Mouse (Mus musculus) kidney, adult 2 months (tissue): ENCODE measurements around the gene Emd. TPM values are rescaled to one million over a fixed set of nuclear protein-coding genes. Genes with fewer than 3 reads are reported as not detected.

Experiments
- DNase-seq: peaks from one replicate; pipeline ENCODE4 v3.0.0; 2021
- H3K27ac ChIP-seq: fragments of 200-500 bp; 2 replicates; pipeline ENCODE4 v1.5.1; 2012; ENCODE audit warnings: low read depth, low read length, control low read depth, inconsistent platforms; ENCODE audit not compliant: insufficient read depth
- H3K27me3 ChIP-seq: fragments of 200-500 bp; replicated peaks from 2 replicates; pipeline ENCODE4 v1.6.1; 2012; ENCODE audit warnings: mild to moderate bottlenecking, moderate library complexity, low read length, inconsistent platforms; ENCODE audit not compliant: control insufficient read depth, insufficient read depth
- H3K36me3 ChIP-seq: fragments of 200-500 bp; 2 replicates; pipeline ENCODE4 v1.6.1; 2012; ENCODE audit warnings: mild to moderate bottlenecking, moderate library complexity, low read length, inconsistent platforms; ENCODE audit not compliant: control insufficient read depth, insufficient read depth
- H3K4me1 ChIP-seq: fragments of 200-500 bp; 2 replicates; pipeline ENCODE4 v1.6.1; 2011; ENCODE audit warnings: low read length; ENCODE audit not compliant: control insufficient read depth, insufficient read depth
- H3K4me3 ChIP-seq: fragments of 200-500 bp; 2 replicates; pipeline ENCODE4 v1.5.1; 2011; ENCODE audit warnings: mild to moderate bottlenecking, low read depth, low read length, control low read depth; ENCODE audit not compliant: insufficient read depth
- CTCF ChIP-seq: fragments of 200-500 bp; conservative IDR thresholded peaks from 2 replicates; pipeline ENCODE4 v1.5.1; 2011; ENCODE audit warnings: low read depth, mild to moderate bottlenecking, control low read depth, low read length, moderate library complexity, mixed read lengths; ENCODE audit not compliant: insufficient read depth, insufficient read length
- POLR2A ChIP-seq: fragments of 200-500 bp; IDR thresholded peaks from one replicate; pipeline ENCODE4 v1.6.1; 2011; ENCODE audit warnings: low read depth, low read length, control low read depth
- WGBS: fragments of 180-500 bp; shearing (Covaris S2); methylation state at CpG from one replicate; pipeline ENCODE4 v1.1.7; 2018; 5-methylcytosine and 5-hydroxymethylcytosine counted together
- polyA plus RNA-seq: library from polyadenylated mRNA; depleted of rRNA; stranded (reverse); fragments of >200 nt; gene quantifications from 2 replicates; pipeline ENCODE4 v1.2.3, GENCODE M21; 2012

Gene Emd
- polyA plus RNA-seq, 1 experiment: 45.2 TPM

DNA sequence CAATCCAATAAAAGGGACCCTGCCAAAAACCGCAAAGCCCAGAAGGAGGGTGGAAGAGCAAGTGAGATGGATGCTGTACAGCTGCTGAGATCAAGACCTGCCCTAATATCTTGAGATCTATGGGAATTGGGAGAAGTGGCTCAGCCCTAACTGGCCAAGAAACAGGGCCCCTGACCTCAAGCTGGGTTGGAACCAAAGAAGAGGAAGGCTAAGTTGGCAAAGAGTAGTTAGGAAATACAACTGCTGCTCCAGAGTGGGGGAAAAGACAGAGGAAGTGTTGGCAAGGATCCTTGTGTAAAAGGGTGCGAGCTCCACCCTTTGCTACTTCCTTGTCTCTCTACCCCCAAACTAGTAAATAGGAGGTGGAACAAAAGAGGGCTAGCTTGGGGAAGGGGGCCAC lies 11.1 kb upstream of the Emd start:
- Histone ChIP-seq H3K4me3 (peak overlapping the region; percentile 16; the same call in 1 of the 2 replicates), H3K4me1 (no peaks in the 10 kb centered on the region), H3K27ac (peak overlapping the region; percentile 39; the same call in 1 of the 2 replicates), H3K36me3 (no peaks in the 10 kb centered on the region), H3K27me3 (no peaks in the 10 kb centered on the region)
- no peak for TF ChIP-seq POLR2A
- no peak for TF ChIP-seq CTCF
- DNase-seq: peak; percentile 27
- WGBS: 68% methylated on average over 2 of the region's 2 CpGs

DNA sequence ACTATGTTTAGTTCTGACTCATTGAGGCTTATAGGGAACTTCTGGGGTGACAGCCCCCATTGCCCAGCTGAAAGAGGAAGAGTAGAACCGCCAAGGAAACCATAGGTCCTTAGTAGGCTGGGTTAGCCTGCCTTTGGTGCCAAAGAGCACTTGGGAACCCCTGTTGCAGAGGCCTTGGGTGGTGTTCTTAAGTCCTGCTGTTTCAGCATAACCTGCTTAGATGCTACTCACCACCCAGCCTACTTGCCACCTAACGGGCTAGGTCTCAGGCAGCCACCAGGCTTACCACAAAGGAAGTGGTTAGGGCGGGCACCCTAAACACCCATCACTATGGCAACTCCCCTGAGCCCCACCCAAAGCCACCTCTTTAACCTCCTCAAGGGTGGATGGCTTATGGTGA lies 10.7 kb upstream of the Emd start:
- Histone ChIP-seq H3K36me3 (no peaks in the 10 kb centered on the region), H3K27me3 (no peaks in the 10 kb centered on the region), H3K4me3 (peak overlapping the region; percentile 16), H3K27ac (peak overlapping the region; percentile 39; the same call in 1 of the 2 replicates), H3K4me1 (no peaks in the 10 kb centered on the region)
- TF ChIP-seq CTCF: no peak
- TF ChIP-seq POLR2A: no peak
- WGBS: 57% methylated on average over 3 of the region's 3 CpGs
- no peak for DNase-seq

DNA sequence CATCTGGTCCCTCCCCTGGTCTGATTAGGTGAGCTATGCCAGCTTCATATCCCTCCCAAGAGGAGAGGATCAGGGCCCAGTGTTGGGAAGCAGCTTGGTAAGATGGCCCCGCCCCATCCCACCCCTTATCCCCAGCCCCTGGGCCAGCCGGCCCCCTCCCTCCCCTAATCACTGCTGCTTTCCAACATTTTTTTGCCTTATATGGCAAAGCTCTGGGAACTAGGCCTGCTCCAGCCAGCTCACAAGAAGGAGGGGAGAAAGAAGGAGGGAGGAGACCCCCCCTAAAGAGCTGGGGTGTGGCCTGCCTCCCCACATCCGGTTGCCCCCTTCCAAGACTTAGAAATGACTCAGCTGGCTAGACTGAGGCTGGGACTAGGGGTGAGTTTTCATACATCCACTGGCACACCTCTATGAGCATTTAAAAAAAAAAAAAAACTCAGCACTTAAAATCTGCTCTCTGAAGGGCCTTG lies 9.8 kb upstream of the Emd start:
- peak; percentile 70 for DNase-seq
- H3K4me1 ChIP-seq: peaks cover 3% of the 10 kb centered on the region; the same call in 1 of the 2 replicates
- 0% methylated on average over 1 of the region's 3 CpGs for WGBS
- H3K36me3 ChIP-seq: no peaks in the 10 kb centered on the region
- TF ChIP-seq CTCF: no peak
- TF ChIP-seq POLR2A: no peak
- peak overlapping the region; percentile 73 for H3K27ac ChIP-seq
- H3K27me3 ChIP-seq: no peaks in the 10 kb centered on the region
- H3K4me3 ChIP-seq: peak overlapping the region; percentile 48

DNA sequence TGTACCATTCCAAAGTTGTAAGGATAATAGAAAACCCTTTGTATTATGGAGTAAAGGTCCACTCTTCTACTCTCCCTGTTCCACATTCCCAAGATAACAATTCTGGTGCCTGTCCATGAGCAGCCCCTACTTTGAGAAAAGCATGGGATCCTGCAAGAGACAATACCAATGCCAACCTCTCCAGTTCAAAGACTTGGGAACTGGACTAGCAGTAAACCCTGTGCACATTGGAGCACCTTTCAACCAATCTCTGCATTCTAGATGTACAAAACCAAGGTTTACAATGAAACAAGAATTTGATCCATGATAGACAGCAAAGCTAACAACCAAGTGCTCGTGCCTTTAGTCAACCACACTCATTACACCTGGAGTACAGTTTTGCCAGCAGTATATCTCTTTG lies 9.4 kb upstream of the Emd start:
- DNase-seq: no peak
- Histone ChIP-seq H3K27ac (peak overlapping the region; percentile 81; the same call in 1 of the 2 replicates), H3K27me3 (no peaks in the 10 kb centered on the region), H3K4me1 (peaks cover 3% of the 10 kb centered on the region), H3K36me3 (no peaks in the 10 kb centered on the region), H3K4me3 (peak overlapping the region; percentile 33; the same call in 1 of the 2 replicates)
- TF ChIP-seq CTCF (no peak), POLR2A (no peak)
- 24% methylated on average over 1 of the region's 1 CpGs for WGBS

DNA sequence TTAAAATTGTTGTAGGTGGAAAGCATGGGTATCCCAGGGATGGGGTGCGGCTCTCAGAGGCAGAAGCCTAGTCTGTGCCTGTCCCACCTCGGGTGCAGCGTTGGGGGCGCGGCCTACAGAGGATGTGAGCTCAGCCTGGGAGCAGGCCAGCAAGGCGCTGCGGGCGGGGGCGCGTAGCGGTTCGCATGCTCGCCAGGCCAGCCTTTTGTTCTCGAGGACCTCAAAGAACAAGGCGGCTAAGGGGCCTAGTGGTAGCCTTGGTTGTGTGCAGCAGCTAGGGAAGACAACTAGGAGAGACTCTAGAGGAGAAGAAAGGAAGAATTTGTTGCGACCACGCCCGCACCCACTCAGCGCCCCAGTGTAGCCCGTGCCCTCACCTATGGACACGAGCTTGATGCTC lies 8.8 kb upstream of the Emd start:
- H3K27ac ChIP-seq: peak overlapping the region; percentile 81
- no peak for TF ChIP-seq CTCF
- peak; percentile 30 for TF ChIP-seq POLR2A
- H3K4me3 ChIP-seq: peak overlapping the region; percentile 51
- no peaks in the 10 kb centered on the region for H3K36me3 ChIP-seq
- peak; percentile 80 for DNase-seq
- no peaks in the 10 kb centered on the region for H3K27me3 ChIP-seq
- WGBS: 4% methylated on average over 17 of the region's 21 CpGs
- H3K4me1 ChIP-seq: peaks cover 3% of the 10 kb centered on the region

DNA sequence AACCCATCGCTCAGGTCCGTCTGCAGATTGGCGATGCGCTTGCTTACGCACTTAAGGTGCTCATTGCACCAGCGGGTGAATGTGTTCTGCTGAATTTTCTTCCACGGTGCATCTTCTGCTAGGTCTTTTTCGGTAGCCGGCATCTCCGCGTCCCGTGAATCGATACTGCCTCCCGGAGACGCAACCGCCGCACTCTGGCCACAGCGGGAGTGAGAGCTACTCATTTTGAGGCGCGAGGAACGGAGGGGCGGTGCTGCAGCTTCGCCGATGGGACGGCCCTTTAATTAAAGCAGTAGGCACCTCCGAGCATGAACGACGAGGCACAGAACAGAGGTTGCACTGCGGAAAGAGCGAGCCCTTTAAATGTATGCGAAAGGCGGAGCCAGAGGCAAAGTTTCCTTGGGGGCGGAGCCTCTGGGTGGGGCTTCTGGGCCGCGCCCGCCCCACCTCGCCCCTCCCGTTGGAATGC lies 8.2 kb upstream of the Emd start:
- H3K4me3 ChIP-seq: peak overlapping the region; percentile 71
- TF ChIP-seq POLR2A: peak; percentile 83
- TF ChIP-seq CTCF: 0 out of 2 replicates have a peak, but pooled peaks have one; percentile 4
- under 1% methylated on average over 37 of the region's 38 CpGs for WGBS

DNA sequence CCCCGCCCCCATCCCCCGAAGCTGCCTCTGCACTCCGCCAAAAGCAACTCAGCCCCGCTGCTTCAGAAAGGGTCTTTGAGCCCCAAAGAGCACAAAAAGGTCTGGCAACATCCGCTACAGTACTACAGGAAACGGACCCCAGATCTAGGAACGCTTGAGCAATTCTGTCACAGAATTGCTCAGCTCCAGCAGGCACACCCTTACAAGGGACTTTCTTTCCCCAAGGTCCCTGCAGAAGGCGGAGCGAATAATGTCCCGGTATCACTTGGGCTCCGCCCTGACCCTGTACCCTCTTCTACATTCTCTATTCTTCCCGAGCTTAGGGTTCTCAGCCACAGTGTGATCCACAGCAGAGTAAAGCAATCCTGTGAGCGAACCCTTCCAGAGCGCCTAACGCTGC lies 7.8 kb upstream of the Emd start:
- Histone ChIP-seq H3K4me3 (peak overlapping the region; percentile 71), H3K4me1 (peaks cover 3% of the 10 kb centered on the region), H3K27me3 (no peaks in the 10 kb centered on the region), H3K27ac (peak overlapping the region; percentile 91), H3K36me3 (no peaks in the 10 kb centered on the region)
- 1% methylated on average over 15 of the region's 15 CpGs for WGBS
- no peak for DNase-seq
- TF ChIP-seq CTCF: no peak
- no peak for TF ChIP-seq POLR2A

More for the DNA sequence above, 8.2 kb upstream of the Emd start:
- DNase-seq: peak; percentile 94
- Histone ChIP-seq H3K36me3 (no peaks in the 10 kb centered on the region), H3K27ac (peak overlapping the region; percentile 81), H3K4me1 (peaks cover 3% of the 10 kb centered on the region), H3K27me3 (no peaks in the 10 kb centered on the region)
